Mouse (Mus musculus): ENCODE measurements around the gene Nr1i2.
A peak's percentile ranks its signal among the peaks of the same experiment; 100 is the strongest.
"Not testable (repeated sequence)": the region's sequence is repeated elsewhere in the genome, so short reads cannot be mapped to it uniquely, and the experiment has no call there.

The Nr1i2 gene

DNA sequence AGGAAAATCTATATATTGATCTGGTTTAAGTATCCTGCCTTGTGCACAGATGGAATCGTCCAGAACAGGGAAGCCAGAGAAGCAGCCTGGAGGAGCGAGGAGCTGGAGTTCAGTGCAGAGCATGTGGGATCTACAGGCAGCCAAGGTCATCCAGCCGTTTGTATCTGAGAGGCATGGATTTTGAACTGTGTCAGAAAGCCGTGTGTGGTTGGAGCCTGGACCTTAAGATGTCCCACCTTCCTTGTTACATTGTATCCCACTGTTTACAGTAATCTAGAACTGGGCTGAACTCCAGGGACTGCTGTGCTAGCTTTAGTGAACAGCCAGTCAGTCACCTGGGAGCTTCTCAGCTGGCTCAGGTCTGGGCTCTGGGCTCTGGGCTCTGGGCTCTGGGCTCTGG lies 8.1 kb downstream of the Nr1i2 start:
- DNase-seq: peak; percentile 27 to 69

DNA sequence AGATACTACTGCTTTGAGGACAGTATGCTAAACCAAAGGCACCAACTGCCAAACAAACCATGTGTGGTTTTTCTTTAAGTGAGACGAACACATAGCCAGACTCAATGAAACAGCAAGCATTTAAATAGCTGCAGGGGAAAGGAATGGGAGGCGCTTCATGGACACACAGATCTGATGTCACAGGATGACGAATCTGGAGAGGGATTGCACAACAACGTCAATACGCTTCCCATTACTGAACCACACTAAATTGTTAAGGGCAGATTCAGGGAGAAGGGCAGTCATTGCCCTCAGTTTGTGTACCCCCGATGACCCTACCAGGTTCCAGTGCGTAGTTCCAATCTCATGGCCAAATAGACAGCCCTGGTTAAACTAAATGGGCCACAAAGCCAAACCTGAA lies 8.8 kb downstream of the Nr1i2 start:
- no peak for DNase-seq

DNA sequence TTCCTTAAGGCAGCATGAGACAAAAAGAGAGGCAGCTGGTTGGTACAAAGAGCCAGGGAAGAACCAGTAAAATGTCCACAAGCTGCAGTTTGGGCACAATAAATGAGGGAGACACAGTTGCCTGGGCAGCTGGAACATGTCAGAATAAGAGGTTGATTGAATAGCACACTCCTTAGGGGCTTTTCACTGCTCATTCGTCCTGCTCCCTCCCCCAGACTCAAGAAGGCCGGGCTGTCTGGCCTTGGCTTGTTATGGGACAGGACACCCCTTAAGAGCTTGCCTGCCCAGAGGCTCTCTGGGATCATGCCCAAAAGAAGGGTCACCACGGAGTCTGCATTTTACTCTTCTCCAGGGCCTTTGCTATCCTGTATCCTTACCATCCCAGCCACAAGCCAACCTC lies 11.3 kb downstream of the Nr1i2 start:
- no peak for DNase-seq

DNA sequence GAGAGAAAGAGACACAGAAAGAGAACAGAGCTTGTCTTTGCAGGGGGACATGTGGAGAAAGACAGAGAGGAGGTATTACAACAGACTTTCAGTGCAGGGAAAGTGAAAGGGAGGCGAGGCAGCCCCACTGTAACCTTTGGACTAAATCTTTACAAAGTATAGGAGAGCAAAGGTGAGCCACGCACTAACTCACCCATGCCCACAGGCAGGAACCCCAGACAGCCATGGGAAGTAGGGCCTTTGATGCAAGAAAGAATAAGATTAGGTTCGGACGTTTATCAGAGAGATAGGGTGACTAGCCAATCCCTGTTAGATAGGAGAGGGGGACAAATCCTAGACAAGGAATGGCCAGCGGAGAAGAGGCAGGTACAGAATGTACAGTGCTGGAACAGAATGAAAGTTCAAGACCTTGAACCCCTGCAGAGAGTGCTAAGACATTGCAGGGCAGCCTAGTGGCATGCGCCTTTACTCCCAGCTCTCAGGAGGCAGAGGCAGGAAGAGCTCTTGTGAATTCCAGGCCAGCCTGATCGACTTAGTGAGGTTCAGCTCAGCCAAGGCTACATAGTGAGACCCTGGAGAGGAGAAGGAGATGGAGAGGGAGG lies 12.0 kb downstream of the Nr1i2 start:
- no peak for DNase-seq

DNA sequence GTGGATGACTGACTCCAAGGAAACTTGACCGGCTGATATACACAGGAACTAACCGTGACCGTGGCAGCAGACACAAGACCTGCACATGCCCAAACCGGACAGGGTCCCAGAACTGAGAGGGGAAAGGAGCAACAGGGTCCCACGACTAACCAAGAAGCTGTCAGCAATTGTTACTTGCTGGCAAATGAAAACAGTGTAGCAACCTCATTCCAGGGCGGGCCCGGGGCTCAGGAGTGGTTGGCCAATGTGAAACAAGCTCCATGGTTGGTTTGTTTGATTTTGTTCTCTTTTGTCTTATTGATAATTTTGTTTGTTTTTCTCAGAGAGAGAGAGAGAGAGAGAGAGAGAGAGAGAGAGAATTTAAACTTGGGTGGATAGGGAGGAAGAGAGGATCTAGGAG lies 13.7 kb downstream of the Nr1i2 start:
- no peak for DNase-seq

DNA sequence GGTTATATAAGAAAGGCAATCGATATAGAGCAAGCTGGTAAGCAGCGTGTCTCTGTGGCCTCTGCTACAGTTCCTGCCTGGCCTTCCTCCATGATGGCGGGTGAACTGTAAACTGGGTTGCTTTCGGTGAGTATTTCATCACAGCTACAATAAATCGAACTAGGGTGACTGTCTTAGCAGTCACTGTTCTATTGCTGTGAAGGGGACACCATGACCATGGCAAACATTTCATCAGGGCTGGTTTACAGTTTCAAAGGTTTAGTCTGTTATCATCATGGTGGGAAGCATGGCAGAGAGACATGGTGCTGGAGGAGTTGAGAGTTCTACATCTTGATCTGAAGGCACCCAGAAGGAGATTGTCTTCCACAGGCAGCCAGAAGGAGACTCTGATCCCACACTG lies 14.8 kb downstream of the Nr1i2 start:
- no peak for DNase-seq

DNA sequence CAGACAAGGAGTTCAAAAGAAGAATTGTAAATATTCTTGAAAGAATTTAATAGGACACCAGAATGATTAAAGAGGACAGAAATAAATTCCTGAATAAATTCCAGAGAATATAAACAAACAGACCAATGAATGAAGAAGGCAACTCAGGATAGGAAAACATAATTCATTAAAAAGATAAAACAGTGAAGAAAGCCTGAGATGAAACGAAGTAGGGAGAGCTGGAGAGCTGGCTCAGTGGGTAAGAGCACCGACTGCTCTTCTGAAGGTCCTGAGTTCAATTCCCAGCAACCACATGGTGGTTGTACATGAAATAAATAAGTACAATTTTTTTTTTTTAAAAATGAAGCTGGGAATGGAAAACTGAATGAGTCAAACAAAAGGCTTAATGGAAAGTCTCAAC lies 19.9 kb downstream of the Nr1i2 start:
- no peak for DNase-seq

DNA sequence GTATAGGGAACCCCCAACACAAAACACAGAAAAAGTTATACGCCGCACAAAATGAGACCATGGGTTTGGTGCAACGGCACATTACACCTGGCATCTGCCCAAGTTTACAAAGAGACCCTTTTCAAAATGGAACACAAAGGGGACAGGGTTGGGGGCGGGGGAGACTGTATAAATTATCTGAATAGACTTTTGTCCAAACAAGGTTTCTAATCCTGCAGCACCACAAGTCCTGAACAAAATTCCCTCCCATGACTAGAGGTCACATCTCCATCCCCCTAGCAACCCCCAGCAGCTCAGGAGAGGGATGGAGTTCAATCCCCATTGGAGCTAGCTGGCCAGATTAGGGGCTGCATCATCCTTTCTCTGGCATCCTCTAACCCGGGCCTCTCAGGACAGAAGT lies 22.1 kb downstream of the Nr1i2 start:
- DNase-seq: no peak

DNA sequence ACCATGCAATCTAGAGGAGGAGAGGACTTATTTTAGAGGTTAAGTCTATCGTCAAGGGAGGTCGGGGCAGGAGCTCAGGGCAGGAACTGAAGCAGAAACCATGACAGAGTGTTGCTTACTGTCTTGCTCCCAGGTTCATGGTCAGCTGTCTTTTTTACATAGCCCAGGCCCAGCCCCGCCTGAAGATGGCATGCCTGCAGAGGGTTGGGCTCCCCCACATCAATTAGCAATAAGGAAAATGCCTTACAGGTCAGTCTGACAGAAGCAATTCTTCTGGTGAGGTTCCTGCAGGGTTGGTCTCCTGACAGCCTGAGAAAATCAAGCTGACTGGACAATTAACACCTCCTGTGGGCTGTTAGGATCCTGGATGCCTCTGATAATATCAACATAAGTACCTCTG lies 23.0 kb downstream of the Nr1i2 start:
- no peak for DNase-seq

DNA sequence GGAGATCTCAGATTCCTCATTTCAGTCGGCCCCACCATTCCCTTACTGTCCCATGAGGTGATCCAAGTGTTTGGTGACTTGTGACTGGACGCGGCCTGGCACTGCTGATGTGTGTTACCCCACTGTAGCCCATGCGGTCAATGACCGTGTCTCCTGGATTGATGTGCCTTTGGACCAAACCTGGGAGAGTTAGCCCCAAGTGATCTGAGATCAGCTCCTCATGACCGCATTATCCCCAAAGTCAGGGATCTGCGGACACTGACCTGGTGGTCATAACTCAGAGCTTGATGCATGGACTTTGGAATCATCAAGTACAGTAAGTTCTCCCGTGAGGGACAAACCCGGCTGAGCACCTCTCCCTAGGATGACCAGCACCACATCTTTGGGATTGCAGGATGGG lies 38.7 kb downstream of the Nr1i2 start:
- peak in 1 of 2 experiments; percentile 61 for DNase-seq

DNA sequence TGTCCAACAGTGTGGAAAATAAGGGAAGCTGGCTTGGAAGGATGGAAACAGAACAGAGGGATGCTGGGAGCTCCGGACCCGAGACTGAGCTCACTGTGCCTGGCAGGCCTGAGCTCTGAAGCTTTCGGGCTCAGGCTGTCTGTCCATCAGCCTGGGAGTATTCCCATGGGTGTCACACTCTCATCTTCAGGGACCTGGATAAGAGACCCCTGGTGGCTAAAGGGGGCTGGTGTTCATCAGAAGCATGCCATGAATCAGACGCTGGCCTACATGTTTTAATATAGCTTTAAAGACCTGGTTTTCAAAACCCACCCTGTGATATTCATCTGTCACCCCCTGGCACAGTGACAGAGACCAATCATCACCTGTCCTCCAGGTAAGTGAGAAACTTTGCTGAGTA lies 39.5 kb downstream of the Nr1i2 start:
- no peak for DNase-seq

DNA sequence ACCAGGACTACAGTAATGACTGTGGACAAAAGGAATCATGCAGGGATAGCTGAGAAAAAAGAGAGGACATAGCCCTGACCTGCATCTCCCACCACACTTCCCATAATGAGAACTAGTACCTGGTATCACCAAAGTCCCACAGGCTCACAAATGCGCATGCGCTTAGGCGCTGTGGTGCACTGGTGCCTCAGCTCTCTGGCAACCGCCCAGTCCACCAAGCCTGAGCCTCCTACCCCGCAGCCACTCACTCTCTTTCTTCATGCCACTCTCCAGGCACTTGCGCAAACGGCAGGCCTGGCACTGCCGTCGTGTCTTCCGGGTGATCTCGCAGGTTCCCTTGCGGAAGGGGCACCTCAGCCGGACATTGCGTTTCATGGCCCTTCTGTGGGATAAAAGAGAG lies 40.6 kb downstream of the Nr1i2 start:
- no peak for DNase-seq

DNA sequence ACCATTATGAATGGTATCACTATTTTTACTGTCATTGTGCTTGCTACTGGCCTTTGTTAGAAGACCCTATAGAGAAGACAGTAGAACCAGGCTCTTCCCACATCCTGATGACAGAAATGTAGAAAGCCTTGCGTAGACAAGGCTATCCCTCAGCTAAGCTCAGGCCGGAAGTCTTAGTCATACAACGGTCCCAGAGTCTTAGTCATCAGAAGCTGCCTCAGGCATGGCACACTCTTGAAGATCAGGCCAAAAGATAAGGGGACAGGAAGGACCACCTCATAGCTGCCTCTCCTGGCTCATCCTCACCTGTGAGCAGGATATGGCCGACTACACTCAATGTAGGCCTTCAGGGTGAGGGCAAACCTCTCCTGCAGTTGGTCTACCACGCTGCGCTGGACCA lies 44.2 kb downstream of the Nr1i2 start:
- DNase-seq: no peak

DNA sequence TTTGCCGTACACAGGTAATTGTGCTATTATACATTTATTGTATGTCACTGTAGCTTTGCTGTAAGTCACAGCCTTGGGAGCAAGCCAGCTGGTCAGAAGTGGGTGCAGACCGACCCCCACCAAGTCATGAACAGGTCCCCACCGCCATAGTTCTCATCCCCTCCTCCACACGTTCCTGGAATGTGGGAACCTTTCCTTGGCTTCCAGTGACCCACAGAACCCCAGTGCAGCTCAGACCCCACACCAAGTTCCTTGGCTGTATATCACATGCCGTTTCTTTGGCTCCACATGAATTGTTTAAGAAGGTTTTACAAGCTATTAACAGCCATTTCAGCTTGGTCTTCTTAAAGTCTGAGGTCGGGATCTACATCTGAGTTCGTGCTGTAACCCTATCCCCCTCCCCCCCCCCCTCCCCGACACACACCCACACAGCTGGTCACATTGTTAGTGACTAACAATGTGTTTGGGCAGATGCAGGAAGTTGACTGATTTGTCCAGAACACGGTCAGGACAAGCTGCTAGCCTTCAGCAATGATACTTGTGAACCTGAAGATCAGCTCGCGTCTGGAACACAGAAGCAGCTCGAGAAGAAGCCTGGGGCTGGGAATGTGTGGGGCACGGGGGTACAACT lies 46.2 kb downstream of the Nr1i2 start:
- no peak for DNase-seq

DNA sequence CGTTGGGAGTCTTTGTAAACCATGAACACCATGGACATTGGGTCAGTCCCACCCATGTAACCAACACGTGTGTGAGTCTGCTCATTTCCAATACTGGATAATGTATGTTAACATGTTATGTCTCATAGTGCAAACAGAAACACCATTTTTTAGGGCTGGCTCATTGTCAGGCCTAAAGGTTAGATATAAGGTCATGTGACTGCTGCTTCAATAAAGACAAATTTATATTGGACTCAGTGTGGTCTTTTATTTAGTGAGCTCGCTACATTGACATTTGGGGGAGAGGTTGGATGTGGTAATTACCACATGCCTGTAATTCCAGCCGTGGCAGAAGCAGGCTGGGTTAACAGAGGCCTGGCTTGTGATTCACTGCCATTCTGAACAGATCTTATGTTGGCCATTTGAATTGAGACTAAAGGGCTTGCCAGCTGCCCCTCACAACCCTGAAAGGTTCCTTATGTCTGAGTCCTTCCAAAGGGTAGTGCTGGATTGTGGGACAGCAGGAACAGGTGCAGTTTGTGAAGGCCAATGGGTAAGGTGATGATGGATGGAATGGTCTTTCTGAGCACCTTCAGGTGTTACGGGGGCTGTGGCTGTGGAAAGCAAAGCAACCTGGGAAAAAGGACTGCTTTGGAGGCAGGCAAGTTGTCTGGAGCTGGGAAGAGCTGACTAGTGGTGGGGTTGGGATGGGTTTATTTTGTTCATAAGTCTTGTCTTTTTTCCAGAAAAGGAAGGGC lies 48.6 kb downstream of the Nr1i2 start:
- DNase-seq: no peak

DNA sequence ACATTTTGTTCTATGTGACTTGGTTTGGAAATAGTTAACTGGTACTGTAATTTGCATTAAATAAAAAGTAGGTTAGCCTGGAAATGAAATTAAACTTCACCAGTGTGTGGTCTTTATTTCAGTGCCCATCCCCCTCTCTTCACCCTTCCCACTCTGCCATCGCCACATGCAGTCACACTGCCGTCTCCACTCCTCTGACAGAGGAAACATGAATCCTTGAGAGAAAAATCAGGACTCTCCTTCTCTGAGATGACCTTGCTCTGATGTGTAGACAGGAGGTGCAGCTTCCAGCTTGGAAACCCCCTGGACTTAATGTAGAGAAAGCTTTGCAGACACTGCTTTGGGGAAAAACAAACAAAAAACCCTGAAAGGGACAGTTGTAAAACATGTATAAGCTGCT lies 49.2 kb downstream of the Nr1i2 start:
- no peak for DNase-seq

DNA sequence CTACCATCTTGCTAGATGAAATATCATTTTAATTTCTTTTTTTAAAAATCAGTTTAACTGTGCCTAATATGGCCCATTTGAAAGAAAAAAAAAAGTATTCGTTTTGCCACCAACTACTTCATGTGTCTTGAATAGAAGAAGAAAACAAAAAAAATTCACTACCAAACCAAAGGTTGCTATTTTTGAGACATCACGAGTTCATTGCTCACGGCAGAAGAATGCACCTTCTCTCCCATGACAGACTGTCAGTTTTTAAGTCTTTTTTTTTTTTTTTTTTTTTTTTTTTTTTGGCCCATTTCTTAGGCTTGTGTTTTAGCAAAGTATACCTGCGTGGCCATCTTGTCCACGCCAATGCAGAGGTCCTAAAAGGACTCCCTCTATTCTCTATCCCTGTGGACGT lies 50.5 kb downstream of the Nr1i2 start:
- DNase-seq: no peak

DNA sequence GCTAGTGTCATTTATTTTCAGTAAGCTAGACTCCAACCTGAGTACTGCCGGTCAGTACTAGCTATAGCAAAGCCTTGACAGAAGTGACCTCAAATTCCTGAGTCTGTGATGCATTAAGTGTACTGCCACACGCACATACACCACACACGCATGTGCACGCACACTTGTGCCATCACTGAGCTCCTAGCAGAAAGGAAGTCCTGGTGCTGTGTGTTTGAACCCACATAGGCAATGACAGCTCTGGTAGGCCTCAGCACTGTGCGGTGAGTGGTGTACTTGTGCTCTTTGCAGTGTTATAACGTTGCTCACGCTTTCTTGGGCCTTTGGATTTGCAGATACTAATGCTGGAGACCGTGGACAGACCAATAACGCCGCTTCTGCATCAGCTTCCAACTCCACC lies 54.5 kb downstream of the Nr1i2 start:
- no peak for DNase-seq

DNA sequence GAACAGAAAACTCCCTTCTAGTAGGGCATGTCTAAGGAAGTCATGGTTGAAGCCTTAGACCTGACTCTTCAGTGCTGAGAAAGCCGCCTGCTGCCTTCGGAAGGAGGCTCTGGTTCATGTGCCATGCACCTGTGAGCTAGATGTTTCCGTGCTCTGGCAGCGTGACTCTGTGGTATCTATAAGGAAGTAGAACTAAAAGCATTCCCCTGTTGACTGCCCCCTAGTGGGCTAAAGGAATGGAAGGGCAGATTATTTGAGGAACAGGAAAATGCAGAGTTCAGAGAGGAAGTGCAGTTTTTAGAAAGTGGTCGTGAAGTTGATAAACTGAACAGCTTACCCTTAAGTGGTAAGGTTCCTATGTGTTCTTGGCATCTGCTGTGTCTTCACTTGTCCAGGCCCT lies 54.9 kb downstream of the Nr1i2 start:
- DNase-seq: peak in 1 of 2 experiments; percentile 46

DNA sequence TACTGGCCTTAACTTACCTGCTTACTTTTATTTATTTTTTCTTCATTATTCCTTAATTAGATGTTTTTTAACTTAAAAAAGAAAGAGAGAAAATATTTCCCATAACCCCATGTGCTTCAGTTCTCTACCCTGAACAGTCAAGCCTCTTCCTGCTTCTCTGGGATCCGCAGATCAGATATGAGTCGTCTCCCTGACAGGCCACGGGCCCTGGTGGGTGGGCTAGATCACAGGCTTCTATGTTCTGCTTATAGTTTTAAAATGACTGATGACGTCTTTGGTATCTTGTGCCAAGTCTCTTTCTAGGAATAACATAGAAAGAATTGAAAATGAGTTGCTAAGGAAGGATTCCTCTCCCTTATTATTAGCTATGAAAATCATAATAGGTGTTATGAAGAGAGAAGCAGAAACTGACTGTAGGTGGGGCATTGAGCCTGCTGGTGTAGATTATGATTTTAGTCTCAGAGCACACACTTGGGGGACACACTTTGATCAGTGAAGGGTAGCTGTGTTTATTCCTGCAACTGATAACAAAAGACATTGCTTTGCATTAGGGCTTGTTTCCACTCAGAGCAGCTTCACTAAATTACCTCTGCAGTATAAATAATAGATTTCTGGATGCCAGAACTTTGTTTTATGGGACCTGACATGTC lies 57.6 kb downstream of the Nr1i2 start:
- DNase-seq: no peak

DNA sequence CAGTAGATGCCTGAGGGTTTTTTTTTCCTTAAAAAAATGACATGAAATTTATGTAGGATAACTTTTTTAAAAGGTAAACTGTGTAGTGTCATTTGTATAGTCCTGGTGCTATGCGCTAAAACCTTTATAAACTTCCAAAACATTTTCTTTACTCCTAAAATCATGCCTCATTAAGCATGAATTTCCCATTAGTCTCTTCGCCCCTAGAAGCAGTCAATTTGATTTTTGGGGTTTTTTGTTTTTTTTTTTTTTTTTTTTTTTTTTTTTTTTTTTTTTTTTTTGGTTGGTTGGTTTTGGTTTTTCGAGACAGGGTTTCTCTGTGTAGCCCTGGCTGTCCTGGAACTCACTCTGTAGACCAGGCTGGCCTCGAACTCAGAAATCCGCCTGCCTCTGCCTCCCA lies 72.1 kb downstream of the Nr1i2 start:
- not testable (repeated sequence) for DNase-seq

DNA sequence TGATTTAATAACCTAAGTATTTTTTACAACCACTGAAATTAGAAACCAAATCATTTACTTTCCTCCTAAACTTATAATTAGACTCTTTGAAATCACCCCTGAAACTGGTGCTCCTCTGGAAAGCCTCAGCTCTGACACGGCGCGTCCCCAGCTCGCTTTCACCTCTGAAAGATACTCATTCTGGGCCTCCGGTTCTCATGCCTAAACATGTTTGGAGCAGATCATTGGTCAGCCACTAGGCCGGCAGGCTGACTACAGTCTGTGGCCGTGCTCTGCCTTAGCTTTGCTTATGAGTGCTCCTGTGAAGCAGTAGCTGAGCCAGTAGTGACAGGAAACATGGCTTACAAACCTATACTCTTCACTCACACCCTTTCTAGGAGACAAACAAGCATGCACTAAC lies 89.4 kb downstream of the Nr1i2 start:
- no peak for DNase-seq
